Mouse (Mus musculus): Measurements from ENCODE around the gene Ahcyl1.
"Not testable (repeated sequence)": the region's sequence is repeated elsewhere in the genome, so short reads cannot be mapped to it uniquely, and the experiment has no call there.

Ahcyl1 gene

DNA sequence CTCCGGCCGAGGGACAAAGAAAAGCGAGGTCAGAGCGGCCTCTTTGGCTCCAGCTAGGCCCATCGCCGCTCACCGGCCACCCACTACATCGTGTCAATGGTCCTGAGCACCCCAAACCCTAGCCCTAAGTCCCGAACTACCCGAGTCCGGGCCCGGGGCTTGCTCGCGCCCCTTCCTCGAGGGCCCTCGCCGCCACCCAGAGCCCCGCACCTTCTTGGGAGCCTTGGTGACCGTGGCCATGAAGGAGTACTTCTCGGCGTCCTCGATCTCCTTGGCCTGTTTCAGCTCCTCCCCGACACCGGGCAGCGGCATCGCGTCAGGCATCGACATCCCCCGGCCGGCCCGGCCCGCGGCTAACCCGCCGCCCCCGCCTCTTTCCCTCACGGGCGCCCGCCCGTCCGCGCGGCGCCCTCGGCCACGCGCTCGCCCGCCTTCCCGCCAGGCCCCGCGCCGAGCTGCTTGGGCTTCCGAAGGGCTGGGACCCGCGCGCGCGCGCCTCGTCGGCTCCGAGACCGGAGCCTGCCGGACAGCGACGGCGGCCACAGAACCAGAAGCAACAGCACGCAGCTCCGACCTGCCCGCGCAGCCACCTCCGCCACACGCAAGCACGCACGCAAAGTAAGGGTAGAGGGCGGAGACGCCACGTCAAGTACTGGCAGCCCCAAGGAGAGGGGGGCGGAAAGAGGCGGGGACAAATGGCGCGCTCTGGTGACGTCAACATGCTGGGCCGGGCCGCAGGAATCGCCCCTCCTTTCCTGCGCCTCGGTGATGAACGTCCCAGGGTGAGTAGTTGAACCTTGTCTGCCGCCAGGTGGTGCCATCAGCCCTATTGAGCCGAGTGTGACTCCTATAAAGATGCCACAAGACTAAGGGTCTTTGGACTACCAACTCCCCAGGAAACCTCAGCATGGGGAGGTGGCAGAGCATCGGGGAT, at the start of gene Ahcyl1:
TSS of gene Ahcyl1 (minus strand) at position 613 of the 934 bp plus-strand sequence.
- DNase-seq = peak; percentile 99

DNA sequence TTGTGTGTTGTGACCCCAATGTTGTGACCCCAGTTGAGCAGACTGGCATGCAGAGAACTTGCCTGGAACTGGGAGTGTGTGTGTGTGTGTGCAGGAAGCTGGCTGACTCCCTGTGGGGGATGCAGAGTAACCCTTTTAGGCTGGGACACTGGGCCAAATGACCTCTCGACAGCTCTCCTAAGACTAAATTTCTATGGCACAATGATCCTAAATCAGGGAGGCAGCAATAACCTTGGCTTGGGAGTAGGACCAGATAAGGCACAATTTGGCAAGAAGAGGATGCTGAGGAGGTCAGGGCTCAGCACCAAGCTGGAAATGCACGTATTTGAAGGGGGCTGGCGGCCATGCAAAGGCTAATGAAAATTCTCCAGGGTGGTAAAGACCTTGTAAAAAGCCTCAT, 49.7 kb upstream of the Ahcyl1 start:
- DNase-seq = no peak

DNA sequence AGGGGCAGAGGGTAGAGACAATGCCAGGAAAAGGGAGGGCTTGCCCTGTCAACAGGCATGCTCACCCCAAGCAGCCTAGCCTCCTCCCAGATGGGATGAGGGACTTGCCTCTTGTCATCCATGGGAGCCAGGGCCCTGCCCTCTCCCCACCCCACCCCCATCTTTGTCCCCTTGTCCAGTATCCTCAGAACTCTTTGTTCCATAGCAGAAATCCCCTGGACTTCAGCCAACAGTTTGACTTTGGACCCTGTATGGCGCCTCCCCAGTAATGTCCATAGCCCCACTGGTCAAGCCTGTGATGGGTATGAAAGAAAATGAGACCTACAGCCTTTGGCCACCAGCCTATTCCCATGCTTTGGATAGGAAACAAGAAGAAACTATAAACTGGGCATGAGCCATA, 47.3 kb upstream of the Ahcyl1 start:
- peak; percentile 55 for DNase-seq

DNA sequence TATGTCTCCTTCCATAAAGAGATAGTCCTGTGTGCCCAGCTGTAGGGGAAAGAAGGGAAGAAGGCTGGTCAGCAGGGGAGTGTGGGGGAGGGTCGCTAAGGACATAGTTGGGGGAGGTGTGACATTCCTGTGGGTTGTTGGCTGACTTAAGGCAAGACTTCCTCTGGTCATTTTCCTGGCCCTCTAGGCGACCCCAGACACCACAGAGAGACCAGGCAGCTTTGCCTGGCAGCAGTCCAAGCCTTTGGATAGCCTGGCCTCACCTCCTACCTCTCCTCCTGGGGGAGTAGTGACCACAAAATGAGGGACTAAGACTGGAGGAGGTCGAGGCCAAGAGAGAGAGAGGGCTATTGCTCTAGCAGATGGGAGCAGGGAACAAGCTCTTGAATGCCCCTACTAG, 46.7 kb upstream of the Ahcyl1 start:
- peak; percentile 43 for DNase-seq

DNA sequence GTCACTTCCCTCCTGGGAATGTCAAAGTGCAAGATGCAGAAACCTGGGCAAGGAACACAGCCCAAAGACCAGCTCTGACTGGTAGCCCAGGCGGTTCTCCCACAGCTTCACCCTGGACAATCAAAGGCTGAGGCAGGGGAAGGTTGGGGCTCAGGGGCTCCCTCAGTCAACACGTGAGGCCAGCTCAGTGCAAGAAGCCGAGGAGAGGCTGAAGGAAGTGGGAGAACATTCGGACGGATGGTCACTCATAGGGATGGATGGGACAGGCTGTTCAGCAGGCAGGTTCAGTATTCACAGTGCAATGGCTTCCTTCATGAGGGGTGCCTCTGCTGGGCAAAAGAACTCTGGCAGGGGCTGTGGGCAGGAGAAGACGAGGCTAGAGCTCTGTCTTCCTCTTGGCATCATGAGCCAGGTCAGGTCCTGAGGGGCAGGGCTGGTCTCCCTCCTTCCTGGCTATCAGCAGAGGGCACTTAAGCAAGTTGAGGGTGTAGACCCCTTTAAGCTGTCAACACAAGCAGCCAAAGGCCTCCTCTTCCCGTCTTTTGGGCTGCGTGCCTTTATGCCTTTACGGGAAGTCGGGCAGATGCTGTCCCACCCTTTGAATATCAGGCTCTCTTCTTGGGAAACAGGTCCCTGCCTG, 45.8 kb upstream of the Ahcyl1 start:
- DNase-seq = no peak

DNA sequence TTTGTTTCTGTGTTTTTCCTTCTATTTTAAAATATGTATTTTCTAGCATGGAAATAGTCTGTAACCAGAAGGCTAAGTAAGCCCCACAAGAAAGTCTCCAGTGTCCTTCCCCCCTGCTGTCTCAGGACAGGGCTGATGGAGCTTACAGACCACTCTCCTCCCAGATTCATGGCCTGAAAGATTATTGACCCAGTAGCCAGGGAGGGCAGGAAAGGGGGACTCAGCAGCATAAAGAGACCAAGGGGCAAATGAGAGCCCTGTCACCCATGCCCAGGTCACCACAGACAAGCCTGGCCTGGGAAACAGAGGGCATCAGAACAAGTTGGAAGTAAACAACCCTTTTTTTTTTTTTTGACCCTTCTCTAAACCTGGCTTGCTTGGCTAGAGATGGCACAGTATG, 45.0 kb upstream of the Ahcyl1 start:
- no peak for DNase-seq

DNA sequence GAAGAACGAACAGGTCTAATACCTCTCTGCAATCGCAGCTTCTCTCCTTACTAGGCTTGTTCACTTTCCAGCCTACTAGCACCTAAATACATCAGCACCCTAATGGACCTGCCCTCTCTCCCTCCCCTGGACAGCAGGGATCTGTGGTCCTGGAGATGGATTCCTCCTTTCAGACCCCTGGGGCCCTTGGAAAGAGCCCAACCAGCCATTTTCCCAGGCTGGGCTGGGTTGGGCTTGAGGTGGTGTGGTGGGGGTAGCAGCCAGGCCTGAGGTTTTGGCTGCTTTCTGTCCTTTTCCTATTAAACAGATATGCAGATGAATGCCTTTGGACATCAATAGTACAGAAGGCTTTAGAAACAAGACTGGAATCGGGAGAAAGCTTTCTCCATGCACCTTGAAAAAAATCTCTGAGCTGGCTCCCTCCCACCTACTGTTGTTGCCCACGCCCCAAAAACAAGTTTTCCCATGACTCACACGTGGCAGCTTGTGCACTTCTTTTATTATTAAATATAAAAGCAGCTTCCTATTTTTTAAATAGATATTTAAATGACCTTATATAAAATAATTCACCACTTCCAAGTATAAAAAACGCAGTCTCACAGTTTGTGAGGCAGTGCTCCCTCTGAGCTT, 44.3 kb upstream of the Ahcyl1 start:
- peak; percentile 64 for DNase-seq

DNA sequence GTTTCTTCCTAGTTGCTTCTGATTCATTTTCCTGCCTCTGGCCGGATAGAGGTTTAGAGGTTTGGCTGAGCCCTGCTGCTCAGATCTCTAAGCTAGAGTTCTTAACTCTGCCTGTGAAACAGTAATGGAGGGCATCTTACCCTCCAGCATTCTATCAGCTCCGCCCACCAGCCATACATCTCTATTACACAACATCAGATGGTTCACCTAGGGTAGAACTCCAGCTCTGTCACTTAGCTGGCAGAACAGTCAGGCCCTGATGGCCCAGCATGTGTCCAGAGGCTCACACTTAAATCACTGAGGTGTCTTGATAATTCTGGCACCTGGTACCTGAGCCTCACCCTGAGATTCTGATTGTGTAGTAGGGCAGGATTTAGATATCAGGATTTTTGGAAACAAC, 43.6 kb upstream of the Ahcyl1 start:
- DNase-seq = no peak

DNA sequence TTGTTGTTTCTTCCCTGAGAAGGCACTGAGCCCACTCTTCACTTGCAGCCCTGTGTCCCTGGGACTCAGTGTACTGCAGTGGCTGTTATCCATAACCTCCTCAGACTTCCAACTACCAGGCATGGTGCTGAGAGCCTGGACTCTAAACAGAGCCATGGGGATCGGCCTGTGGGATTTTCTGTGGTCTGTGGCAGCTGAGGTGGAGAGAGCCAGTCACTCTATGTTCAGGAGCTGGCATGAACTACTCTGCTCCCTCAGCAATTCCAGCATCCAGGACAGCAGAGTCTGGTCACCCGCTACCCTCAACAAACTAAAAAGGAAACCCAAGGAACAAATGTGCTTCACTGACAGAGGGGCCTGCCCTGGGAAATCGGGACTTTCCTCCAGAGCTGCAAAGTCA, 43.1 kb upstream of the Ahcyl1 start:
- no peak for DNase-seq

DNA sequence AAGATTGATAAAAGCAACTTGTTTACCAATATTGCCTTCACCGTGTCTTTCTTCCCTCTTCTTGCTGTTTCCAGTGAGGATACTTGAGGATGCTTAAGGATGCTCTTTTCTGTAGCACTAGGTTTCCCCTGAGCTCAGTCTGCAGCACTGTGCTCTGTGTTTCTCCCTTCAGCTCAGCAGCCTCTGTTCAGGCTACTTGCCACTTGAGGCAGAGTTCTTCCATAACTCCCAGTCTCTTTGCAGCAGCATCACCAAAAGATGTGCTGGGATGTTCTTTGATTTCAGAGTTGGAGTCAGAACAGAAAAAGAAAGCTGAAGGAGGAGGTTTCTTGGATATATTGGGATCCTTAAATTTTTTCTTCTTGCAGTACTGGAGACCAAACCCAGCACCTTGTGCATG, 42.3 kb upstream of the Ahcyl1 start:
- no peak for DNase-seq

DNA sequence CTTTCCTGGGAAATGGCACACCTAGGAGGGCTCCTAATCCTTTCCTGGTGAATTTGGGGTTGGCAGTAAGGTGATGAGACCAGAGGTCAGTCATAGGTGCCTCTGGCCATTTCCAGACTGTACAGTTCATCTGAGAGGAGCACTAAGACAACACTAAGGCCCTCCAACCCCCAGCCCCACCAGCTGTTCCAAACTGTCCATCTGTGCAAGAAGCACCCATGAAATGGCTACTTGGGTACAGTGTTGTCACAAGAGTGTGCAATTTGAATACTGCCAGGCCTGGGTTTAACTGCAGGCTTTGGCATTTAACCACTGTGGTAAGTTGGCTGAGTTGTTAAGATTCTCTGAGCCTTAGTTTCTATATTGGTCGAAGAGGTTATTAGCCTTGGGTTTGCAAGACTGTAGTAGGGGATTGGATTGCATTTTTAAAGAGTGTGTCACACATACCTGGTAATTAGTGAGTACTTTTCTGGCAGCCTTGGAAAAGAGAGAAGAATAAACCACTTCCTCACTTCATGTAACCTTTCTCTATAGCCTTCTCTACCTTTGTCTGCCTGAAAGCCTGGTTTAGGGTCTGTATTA, 41.3 kb upstream of the Ahcyl1 start:
- DNase-seq = no peak

DNA sequence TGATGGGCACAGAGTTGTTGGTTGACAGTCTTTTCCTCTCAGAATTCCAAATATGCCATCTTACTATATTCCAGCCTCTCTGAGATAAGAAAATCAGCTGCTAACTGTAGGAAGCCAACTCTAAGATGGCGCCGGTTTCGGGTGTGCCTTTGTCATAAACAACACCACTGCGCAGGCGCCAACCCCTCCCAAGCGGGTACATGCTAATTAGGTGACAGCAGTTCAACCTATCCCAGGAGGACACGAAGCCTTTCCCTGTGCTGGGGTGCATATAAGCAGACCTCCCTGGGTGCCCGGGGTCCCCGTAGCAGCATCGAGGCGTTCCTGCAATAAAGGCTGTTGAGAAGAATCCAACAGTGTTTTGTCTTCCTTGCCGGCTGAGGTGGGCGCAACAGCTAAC, 39.3 kb upstream of the Ahcyl1 start:
- not testable (repeated sequence) for DNase-seq

DNA sequence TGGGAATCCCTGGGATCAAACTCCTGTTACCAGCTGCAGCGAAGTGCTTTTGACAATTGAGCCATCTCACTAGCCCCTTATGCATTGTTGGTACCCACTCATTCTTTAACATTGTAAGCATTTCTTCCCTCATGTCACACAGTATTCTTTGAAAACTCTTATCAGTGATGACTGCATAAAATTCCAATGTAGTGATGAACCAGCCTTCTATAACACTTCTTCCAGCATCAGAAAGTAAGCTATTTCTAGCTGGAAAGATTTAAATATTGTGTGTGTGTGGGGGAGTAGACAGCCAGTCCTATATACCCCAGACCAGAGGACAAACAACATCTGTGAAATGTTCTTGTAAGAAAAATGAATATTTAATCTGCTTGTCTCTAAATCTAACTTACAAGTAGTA, 37.0 kb upstream of the Ahcyl1 start:
- DNase-seq = no peak

DNA sequence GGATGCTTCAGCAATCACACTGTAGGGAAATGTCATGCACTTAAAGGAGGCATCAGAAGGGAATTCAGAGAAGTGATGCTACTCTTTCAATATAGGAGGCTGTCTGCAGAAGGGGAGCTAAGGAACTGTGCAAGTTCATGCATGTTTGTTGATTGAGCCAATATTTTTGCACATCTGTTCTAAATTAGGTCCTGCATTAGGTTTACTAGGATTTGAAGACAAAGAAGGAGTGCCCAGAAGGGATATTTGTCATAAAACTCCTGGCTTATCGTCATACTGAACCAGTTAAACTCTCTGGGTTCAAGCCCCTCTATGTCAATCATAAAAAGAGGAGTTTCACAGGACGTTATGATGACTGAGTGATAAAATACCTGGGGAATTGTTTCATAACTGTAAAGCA, 33.9 kb upstream of the Ahcyl1 start:
- DNase-seq = no peak

DNA sequence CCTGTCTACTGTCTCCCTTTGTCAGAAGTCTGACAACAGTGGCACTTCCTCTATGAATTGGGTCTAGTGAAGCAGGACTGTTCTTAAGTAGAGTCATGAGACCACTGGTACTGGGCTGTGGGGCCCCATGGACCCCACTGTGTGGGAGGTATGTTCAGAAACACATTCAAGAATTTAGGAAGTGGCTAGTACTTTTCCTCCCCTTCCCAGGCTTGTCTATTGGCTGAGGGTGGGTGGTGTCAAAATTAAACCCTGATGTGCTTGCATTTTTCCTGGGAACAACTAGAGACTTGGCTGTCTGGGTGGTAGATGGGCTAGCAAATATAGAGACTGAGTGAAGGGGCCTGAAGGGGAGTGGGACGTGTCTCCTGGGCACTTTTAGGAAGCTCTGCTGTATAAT, 32.1 kb upstream of the Ahcyl1 start:
- no peak for DNase-seq

DNA sequence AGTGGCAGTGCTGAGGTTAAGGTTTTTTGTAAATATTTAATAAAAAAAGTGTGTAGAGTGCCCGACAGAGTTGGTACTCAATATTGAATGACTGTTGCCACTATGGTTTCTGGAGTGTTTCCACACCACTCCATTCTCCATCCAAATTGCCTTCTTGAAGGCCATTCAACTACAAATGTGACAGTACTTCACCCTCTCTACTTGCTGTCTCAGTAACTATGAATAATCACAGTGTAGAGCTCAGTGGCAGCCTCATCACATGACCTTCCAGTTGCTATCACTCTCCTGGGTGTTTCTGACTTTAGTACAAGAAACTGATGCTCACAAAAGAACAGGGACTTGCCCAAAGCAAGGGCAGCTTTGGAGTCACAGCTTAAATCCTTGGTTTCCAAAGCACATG, 19.6 kb upstream of the Ahcyl1 start:
- no peak for DNase-seq

DNA sequence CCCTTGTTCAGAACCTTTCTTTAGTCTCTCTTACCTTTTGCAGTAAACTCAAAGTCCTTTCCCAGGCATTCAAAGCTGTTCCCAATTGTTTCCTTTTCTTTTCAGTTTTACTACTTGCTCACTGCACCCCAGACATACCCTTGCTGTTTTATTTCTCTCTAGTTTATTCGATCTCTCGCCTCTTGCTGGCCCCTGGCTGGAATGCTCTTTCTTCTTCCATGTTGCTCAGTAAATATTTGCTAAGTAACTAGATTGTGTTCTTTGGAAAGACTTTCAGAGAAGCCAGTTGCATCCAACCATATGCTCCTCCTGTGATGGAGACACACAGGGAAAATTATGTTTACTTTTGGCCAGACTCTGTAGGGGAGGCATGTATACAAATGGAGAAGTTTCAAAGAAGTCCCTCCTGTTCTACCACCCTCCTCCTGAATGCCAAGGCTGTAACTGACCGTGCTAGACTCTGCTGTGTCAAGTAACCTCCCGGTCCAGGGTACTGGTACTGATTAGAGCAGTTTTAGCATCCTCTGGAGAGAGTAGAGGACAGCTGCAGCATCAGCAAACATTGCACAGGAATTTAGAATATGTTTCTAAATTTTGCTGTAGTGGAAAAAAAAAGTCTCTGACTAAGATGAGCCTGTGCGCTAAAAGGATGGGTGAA, 18.0 kb upstream of the Ahcyl1 start:
- no peak for DNase-seq

DNA sequence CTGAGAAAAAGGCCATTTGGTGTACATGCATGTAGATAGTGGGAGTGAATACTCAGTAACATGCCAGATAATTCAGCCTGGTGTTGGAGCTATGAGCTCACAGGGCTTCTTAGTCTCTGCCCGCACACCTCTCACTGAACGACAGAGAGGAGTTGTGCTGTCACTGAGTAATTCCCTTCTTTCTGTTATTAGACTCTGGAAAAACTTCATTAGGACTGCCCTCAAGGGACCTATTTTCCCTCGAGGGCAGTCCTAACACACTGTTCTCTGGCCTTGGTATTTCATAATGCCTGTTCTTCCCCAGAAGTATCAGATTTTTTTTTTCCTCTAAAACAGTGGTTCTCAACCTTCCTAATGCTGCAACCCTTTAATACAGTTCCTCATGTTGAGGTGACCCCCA, 15.7 kb upstream of the Ahcyl1 start:
- no peak for DNase-seq

DNA sequence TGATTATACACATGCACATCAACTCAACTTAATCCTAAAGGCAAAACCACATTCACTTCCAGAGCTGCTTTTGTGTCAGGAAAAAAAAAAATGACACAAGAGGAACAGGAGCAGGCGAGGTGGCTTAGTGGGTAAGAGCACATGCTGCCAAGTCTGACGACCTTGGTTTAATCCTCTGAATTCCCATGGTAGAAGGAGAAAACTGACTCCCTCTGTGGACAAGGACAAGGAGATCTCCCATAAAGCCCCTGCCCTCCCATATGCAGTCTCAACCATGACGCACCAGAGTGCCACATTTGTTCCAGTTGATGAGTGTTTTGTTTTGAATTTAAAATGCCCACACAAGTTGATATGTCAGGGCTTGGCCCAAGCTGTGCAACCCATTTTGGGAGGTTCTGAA, 12.8 kb upstream of the Ahcyl1 start:
- no peak for DNase-seq

DNA sequence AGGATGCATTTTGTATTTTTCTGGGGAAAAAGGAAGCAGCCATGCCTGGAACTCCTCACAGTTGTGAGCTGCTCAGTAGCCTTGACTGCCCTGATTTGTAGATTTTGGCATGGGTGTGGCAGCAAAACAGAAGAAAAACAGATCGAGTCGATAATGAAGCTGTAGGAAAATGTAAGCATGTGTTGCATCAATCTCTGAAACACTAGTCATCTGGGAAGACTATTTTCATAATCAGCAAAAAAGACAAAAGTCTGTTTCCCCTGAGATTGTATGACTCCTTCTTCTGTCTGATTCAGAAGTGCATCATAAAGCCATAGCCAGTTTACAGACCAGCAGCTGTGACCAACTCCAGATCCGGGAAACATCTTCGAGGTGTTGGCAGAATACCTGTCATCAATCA, 10.9 kb upstream of the Ahcyl1 start:
- no peak for DNase-seq

DNA sequence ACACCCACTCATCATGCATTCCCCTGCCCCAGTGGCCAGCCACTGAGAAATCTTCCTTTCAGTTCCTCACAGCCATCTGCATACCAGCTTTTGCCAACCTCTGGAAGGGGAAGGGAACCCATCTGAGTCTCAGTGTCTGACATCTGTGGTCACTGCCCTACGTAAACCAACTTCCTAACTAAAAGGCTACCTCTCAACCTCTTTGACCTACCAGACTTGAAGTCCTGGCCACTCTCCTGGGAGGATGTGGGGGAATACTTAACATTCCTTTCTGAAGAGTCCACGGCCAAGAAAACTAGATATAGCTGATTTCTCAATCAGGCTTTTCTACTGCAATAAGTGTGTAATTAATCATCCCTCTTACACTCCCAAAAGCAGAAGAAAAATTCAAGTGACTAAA, 9.8 kb upstream of the Ahcyl1 start:
- DNase-seq = no peak

DNA sequence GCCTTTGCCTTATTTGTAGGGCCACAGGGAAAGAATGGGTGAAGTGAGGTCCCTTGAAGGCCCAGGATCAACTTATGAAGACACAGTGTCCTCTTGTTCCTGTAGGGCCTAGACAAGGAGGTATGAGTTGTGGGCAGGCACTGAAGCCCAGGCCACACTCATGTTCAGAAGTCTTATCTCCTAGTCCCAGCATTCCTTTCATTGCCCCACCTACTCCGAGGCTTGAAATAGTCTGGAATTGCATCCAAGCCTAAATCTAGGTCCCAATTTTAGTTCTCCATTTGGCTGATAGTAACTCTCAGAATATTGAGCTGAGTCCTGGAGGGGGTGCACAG, 8.0 kb upstream of the Ahcyl1 start:
- no peak for DNase-seq

DNA sequence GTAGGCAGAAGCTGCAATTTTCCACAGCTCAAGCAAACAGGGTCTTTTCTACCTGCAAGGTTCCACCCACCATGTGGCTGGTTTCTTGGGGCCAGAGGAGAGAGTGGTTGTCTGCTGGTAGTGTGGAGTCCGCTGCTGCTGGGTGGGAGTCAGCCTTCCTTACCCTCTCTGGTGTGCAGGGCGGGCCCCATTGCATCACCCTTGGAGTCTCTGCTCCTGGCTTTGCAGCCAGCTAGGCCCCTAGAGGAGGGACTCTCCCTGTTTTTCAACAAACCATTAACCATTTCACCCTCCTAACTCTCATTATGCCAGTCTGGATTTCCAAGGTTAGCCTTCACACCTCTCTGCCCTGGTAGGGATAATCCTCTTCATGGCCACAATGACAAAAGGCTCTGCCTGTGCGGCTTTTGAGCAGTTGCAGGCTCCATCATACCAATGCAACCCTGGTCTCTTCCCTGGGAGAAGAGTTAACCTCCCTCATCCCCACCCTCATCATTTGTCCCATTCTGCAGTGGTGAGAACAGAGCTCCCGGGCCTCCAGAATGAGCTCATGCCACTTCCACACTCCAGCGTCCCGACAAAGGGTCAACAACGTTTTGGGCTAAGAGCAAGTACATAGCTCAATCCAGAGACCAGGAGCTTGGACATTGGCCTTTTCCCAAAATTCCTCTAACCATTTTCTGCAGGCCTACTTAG, 7.5 kb upstream of the Ahcyl1 start:
- no peak for DNase-seq
